Mouse (Mus musculus): ENCODE measurements around the gene Stoml3. TPM values are rescaled to one million over a fixed set of nuclear protein-coding genes. Genes with fewer than 3 reads are reported as not detected.
A peak's percentile ranks its signal among the peaks of the same experiment; 100 is the strongest.

Gene Stoml3
- polyA plus RNA-seq, 1 experiment from 2014 or later = not detected

- Histone ChIP-seq H3K27me3 (replicated peaks) (no peaks in the 10 kb centered on the region), H3K27ac (no peak overlapping the region), H3K4me3 (no peak overlapping the region), H3K9me3 (no peaks in the 10 kb centered on the region), H3K4me1 (no peaks in the 10 kb centered on the region), H3K4me2 (no peak overlapping the region), H3K9ac (no peak overlapping the region), H3K36me3 (replicated peaks) (peaks cover 26% of the 10 kb centered on the region; the same call in 1 of the 2 replicates)
- ATAC-seq (replicated peaks) = no peak
- WGBS = 92% methylated on average over 8 of the region's 8 CpGs
Observed at GRCm38 (mm10) chr3:53483414-53484059, 4.9 kb upstream of the Stoml3 start.

- H3K9me3 ChIP-seq = no peaks in the 10 kb centered on the region
- H3K4me2 ChIP-seq = no peak overlapping the region
- H3K9ac ChIP-seq = no peak overlapping the region
- no peak overlapping the region for H3K27ac ChIP-seq
- H3K4me1 ChIP-seq = no peaks in the 10 kb centered on the region
- H3K27me3 ChIP-seq (replicated peaks) = no peaks in the 10 kb centered on the region
- 0 out of 2 replicates have a peak, but pooled peaks cover 8% of the 10 kb centered on the region for H3K36me3 ChIP-seq (replicated peaks)
- H3K4me3 ChIP-seq = no peak overlapping the region
- no peak for ATAC-seq (replicated peaks)
- WGBS = 88% methylated on average over 10 of the region's 10 CpGs
Observed at GRCm38 (mm10) chr3:53486561-53486960, 1.9 kb upstream of the Stoml3 start.

GRCm38 (mm10) chr3:53486996-53487576 is 1.4 kb upstream of the Stoml3 start:
- Histone ChIP-seq H3K27me3 (replicated peaks) (no peaks in the 10 kb centered on the region), H3K4me3 (no peak overlapping the region), H3K4me2 (no peak overlapping the region), H3K9ac (no peak overlapping the region), H3K4me1 (no peaks in the 10 kb centered on the region), H3K9me3 (no peaks in the 10 kb centered on the region), H3K36me3 (replicated peaks) (0 out of 2 replicates have a peak, but pooled peaks cover 5% of the 10 kb centered on the region), H3K27ac (no peak overlapping the region)
- ATAC-seq (replicated peaks) = no peak
- 80% methylated on average over 9 of the region's 9 CpGs for WGBS

- H3K4me3 ChIP-seq = no peak overlapping the region
- no peaks in the 10 kb centered on the region for H3K27me3 ChIP-seq (replicated peaks)
- no peaks in the 10 kb centered on the region for H3K4me1 ChIP-seq
- no peaks in the 10 kb centered on the region for H3K36me3 ChIP-seq (replicated peaks)
- 84% methylated on average over 6 of the region's 6 CpGs for WGBS
- H3K4me2 ChIP-seq = no peak overlapping the region
- H3K9ac ChIP-seq = no peak overlapping the region
- no peak overlapping the region for H3K27ac ChIP-seq
- no peak for ATAC-seq (replicated peaks)
- no peaks in the 10 kb centered on the region for H3K9me3 ChIP-seq
Observed at GRCm38 (mm10) chr3:53498351-53498905, 10.0 kb downstream of the Stoml3 start.

- Histone ChIP-seq H3K4me3 (no peak overlapping the region), H3K27me3 (replicated peaks) (no peaks in the 10 kb centered on the region), H3K9me3 (no peaks in the 10 kb centered on the region), H3K4me2 (no peak overlapping the region), H3K9ac (no peak overlapping the region), H3K4me1 (no peaks in the 10 kb centered on the region), H3K36me3 (replicated peaks) (no peaks in the 10 kb centered on the region), H3K27ac (no peak overlapping the region)
- 74% methylated on average over 6 of the region's 6 CpGs for WGBS
- ATAC-seq (replicated peaks) = peak; percentile 67; the same call in 1 of the 2 replicates
Observed at GRCm38 (mm10) chr3:53502428-53502827, 14.0 kb downstream of the Stoml3 start.

GRCm38 (mm10) chr3:53513096-53513495 is 24.6 kb downstream of the Stoml3 start:
- no peaks in the 10 kb centered on the region for H3K9me3 ChIP-seq
- no peak for ATAC-seq (replicated peaks)
- H3K4me1 ChIP-seq = no peaks in the 10 kb centered on the region
- H3K36me3 ChIP-seq (replicated peaks) = no peaks in the 10 kb centered on the region
- H3K9ac ChIP-seq = no peak overlapping the region
- WGBS = 77% methylated on average over 5 of the region's 5 CpGs
- H3K4me3 ChIP-seq = no peak overlapping the region
- no peak overlapping the region for H3K4me2 ChIP-seq
- no peak overlapping the region for H3K27ac ChIP-seq
- H3K27me3 ChIP-seq (replicated peaks) = no peaks in the 10 kb centered on the region

GRCm38 (mm10) chr3:53514221-53515065 is 26.0 kb downstream of the Stoml3 start:
- H3K9me3 ChIP-seq = no peaks in the 10 kb centered on the region
- no peaks in the 10 kb centered on the region for H3K4me1 ChIP-seq
- H3K27me3 ChIP-seq (replicated peaks) = no peaks in the 10 kb centered on the region
- H3K4me3 ChIP-seq = no peak overlapping the region
- ATAC-seq (replicated peaks) = no peak
- no peak overlapping the region for H3K27ac ChIP-seq
- 80% methylated on average over 4 of the region's 4 CpGs for WGBS
- no peak overlapping the region for H3K4me2 ChIP-seq
- H3K9ac ChIP-seq = no peak overlapping the region
- H3K36me3 ChIP-seq (replicated peaks) = no peaks in the 10 kb centered on the region

GRCm38 (mm10) chr3:53522794-53523193 is 34.3 kb downstream of the Stoml3 start:
- Histone ChIP-seq H3K27me3 (replicated peaks) (no peaks in the 10 kb centered on the region), H3K27ac (no peak overlapping the region)

GRCm38 (mm10) chr3:53525737-53526136 is 37.3 kb downstream of the Stoml3 start:
- Histone ChIP-seq H3K36me3 (replicated peaks) (no peaks in the 10 kb centered on the region), H3K9ac (peak overlapping the region; percentile 37; the same call in 1 of the 2 replicates), H3K4me2 (peak overlapping the region; percentile 64), H3K27me3 (replicated peaks) (no peaks in the 10 kb centered on the region), H3K4me1 (peaks cover 4% of the 10 kb centered on the region; the same call in 1 of the 2 replicates), H3K4me3 (peak overlapping the region; percentile 38), H3K9me3 (no peaks in the 10 kb centered on the region), H3K27ac (no peak overlapping the region)
- 23% methylated on average over 21 of the region's 21 CpGs for WGBS
- peak; percentile 72 for ATAC-seq (replicated peaks)

More at GRCm38 (mm10) chr3:53522794-53523193, 34.3 kb downstream of the Stoml3 start:
- ATAC-seq (replicated peaks) = no peak
- Histone ChIP-seq H3K4me1 (peaks cover 4% of the 10 kb centered on the region; the same call in 1 of the 2 replicates), H3K36me3 (replicated peaks) (no peaks in the 10 kb centered on the region), H3K9ac (no peak overlapping the region), H3K4me2 (no peak overlapping the region), H3K9me3 (no peaks in the 10 kb centered on the region), H3K4me3 (no peak overlapping the region)
- 65% methylated on average over 10 of the region's 10 CpGs for WGBS

GRCm38 (mm10) chr3:53530305-53530704 is 41.9 kb downstream of the Stoml3 start:
- ATAC-seq (replicated peaks) = no peak
- no peak overlapping the region for H3K4me2 ChIP-seq
- H3K27ac ChIP-seq = no peak overlapping the region
- no peak overlapping the region for H3K4me3 ChIP-seq
- H3K36me3 ChIP-seq (replicated peaks) = no peaks in the 10 kb centered on the region
- H3K27me3 ChIP-seq (replicated peaks) = no peaks in the 10 kb centered on the region
- H3K9me3 ChIP-seq = no peaks in the 10 kb centered on the region
- WGBS = 87% methylated on average over 6 of the region's 6 CpGs
- H3K4me1 ChIP-seq = peaks cover 4% of the 10 kb centered on the region; the same call in 1 of the 2 replicates
- H3K9ac ChIP-seq = no peak overlapping the region

GRCm38 (mm10) chr3:53532091-53532490 is 43.6 kb downstream of the Stoml3 start:
- Histone ChIP-seq H3K4me2 (no peak overlapping the region), H3K9me3 (no peaks in the 10 kb centered on the region), H3K4me3 (no peak overlapping the region), H3K27me3 (replicated peaks) (no peaks in the 10 kb centered on the region), H3K9ac (no peak overlapping the region), H3K27ac (no peak overlapping the region), H3K36me3 (replicated peaks) (no peaks in the 10 kb centered on the region), H3K4me1 (no peaks in the 10 kb centered on the region)
- ATAC-seq (replicated peaks) = no peak
- WGBS = 89% methylated on average over 6 of the region's 6 CpGs

- Histone ChIP-seq H3K9me3 (no peaks in the 10 kb centered on the region), H3K36me3 (replicated peaks) (no peaks in the 10 kb centered on the region), H3K27me3 (replicated peaks) (no peaks in the 10 kb centered on the region), H3K4me2 (no peak overlapping the region), H3K4me1 (no peaks in the 10 kb centered on the region), H3K9ac (no peak overlapping the region), H3K4me3 (no peak overlapping the region), H3K27ac (no peak overlapping the region)
- WGBS = 87% methylated on average over 7 of the region's 7 CpGs
- no peak for ATAC-seq (replicated peaks)
Observed at GRCm38 (mm10) chr3:53552691-53553090, 64.2 kb downstream of the Stoml3 start.
